Mouse (Mus musculus): Measurements from ENCODE around the gene Hs6st3. TPM values are rescaled to one million over a fixed set of nuclear protein-coding genes. Genes with fewer than 3 reads are reported as not detected.

Gene Hs6st3
- polyA plus RNA-seq, 1 experiment from 2014 or later, result not detected

DNA sequence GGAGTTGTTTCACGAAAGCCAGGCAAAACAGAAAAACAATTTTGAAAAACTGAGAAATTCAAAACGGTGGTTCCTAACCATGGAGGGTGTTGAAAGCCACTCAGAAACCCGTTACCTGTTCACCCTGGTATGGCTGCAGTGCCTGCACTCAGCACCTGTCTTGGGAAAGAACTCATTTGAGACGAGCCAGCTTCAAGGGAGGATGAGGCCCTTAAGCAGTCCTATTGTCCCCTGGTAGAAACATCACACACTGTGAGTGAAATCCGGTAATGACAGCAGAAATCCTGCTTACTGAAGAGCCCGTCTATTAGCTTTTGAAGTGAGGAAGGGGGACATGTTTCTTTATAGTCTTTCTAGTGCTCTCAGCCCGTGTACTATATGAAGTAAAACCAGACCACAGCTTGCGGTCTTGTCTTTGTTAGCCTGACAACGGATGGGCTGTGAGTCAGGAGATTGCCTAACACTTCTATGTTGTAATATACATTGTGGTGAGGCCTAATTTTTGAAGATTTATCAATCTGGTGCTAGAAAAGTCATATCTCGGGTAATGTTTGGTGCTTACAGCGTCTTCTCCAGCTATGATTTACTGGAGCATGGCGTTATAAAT is 641.9 kb downstream of the Hs6st3 start:
- DNase-seq (ENCODE audit: low spot score), result no peak

DNA sequence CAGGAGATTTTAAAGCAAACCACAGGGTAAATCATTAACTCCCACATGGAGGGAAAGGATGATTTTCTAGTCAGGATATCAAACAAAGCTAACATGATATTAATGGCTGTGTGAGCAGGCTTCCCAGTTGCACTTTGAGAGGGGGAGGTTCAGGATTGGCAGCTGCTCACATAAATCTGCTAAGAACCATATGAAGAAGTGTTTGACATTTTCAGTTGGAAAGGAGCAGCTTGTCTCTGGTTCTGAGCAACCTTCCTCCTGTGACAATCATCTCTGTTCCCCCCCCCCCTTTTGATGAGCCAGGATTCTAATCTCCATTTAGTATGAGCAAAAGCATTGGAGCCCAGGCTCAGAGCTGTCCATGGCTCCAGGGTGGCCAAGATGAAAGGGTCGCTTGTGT is 643.0 kb downstream of the Hs6st3 start:
- no peak for DNase-seq (ENCODE audit: low spot score)

DNA sequence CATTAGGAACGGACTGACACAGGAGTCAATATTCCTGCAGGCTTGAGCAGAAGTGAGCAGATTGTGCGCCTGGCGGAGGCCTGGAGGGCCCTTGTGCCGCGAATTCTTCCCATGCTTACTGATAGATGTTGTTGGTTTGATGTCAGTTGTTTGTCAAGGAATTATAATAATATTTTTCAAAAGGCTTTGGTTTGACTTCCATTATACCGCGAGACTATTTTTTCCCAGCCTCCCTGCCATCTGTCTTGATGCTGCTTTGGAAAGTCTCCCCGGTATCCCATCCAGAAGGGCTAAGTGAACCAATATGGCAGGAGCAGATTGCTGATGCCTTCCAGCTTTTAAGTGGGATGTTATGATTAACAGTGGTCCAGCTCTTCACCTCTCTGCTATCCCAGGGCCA is 651.3 kb downstream of the Hs6st3 start:
- no peak for DNase-seq (ENCODE audit: low spot score)

DNA sequence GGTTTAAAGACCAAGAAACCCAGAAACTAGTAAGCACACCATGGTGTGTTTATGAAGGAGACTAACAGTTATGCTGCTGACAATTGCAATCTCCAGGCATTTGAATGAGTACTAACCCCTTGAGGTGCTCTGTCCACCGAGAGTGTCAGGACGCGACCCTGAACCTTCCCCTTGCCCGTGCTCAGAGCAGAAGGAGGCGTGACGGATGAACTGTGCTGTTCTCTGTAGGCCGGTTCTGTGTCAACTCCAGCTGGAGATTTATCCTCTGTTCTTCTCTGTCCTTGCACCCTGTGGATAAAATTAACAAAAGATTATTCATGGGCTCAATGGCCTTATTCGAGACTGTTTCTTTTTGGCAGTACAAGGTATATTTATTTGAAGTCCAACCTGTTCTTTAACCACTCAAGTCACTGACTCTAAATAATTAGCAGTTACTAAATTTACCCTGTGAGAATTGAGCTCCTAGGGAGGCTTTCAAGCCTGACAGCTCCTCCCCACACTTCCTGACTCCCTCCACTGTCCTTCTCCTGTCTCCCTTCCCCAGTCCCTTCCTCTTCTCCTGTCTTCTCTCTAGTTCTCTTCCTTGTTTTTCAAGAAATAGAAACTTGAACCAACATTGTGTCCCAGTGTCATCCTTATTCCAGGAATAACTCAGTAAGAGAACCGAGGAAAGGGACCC is 659.2 kb downstream of the Hs6st3 start:
- no peak for DNase-seq (ENCODE audit: low spot score)

DNA sequence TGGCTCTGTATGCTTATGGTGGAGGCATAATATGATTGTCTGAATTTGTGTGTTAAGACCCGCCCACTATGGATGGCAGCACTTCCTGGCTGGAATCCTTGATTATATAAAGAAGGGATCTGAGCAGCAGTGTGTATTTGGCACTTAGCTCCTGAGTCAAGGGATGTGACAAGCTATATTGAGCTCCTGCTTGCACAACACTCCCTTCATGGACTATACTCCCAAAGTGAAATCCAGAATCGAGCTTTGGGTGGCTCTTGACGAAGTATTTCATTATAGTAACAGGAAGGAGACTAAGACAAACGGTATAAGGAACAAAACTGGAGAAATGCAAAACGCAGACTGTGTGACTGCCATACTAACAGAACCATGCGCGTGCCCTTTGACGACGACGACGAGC is 660.4 kb downstream of the Hs6st3 start:
- no peak for DNase-seq (ENCODE audit: low spot score)

DNA sequence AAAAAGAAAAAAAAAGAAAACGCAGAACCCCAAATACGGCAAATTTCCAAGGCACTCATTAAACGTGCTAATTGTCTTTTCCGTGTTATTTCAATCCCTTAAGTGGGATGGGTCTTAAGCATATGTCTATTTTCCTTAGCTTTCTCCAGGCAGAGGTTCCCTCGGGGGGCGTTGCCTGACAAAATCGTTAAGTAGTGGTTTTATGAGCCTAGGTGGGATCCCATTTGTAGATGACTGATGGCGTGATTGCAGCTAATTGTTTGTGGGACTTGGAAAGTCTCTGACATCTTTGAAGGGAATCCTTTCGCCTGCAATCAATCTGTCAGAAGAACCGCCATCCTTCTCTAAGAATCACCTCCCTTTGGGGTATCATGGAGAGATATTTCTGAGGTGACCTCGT is 662.7 kb downstream of the Hs6st3 start:
- DNase-seq (ENCODE audit: low spot score), result no peak

DNA sequence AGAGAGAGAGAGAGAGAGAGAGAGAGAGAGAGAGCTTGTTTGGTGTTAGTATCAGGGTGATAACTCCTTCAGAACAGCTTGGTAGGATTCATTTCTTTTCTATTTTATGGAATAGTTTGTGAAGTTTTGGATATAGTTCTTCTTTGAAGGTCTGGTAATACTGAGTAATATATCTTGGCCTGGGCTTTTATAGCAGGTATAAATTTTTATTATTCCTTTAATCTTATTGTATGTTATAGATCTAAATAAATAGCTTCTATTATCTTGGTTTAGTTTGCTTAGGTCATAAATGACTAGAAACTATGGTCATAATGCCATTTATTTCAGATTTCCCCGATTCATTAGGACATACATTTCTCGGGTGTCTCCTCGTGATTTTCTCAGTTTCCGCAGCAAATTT is 675.8 kb downstream of the Hs6st3 start:
- DNase-seq (ENCODE audit: low spot score), result no peak

DNA sequence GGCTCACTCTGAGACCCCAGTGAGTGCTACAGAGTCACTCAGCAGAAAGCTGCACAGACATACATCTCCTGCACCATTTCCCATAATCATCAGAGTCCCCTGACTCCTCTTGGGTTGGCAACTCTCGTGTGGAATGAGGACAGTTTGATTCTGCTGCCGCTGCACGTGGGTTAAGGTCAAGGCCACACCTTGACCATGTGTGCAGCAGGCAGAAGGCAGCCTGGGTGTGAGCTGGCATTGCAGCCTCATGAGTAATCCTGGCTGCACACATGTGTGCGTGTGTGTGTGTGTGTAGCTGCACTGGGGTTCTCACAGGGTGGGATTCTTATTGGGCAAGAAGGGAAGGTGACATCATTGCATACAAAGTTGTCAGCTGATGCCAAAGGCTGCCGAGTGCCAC is 677.5 kb downstream of the Hs6st3 start:
- DNase-seq (ENCODE audit: low spot score), result no peak

DNA sequence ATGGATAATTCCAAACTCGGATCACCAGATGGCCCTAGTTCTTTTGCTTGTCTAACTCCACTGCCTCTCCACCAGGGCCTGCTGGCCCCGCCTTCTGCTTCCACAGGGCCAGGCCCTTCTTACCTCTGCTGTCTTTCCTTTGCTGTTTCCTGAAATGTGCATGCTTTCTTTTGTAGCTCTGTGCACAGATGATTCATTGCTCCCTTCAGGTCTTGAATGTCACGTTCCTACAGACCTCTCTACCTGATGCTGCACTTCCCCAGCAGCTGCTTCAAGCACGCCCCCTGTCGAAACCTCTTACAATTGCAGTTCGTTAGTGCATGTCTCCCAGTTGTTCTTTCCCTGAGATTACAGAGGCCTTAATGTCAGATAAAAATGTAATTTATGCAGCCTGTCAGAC is 682.4 kb downstream of the Hs6st3 start:
- no peak for DNase-seq (ENCODE audit: low spot score)

DNA sequence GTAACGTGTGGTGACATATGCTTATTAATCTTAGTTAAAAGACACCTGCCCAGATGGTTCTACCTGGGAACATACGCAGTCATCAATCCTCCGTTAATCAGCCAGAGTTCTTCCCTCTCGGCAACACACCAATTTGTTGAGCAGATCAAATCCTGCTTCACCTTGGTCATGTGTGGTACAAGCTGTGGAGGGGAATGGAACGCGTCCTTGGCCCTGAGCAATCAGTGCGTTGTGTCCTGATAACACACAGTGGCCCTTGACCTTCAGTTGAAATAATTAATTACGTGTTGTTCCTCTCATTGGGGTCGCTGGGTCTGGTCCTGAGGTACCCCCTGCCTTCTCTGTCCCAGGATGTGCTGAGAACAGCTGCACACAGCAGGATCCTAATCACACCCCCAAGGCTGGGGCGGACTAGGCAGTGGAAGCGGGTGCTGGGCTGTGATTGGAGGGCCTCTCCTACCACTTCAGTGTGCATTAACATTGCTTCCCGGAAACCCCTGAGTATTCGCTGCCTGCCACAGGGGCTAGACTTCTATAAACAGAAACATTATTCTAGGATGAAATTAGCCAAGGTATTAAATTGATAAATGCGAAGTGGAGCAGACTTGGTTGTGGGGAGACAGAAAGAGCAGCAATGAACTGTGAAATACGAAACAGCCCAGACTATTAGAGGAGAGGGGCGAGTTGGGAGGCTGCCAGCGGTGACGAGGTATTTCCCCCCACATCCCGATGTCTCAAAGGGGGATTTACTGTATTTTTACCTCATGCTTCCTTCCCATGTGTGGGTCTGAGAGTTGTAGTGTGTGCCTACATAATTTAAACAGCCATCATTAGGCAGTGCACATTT is 693.2 kb downstream of the Hs6st3 start:
- no peak for DNase-seq (ENCODE audit: low spot score)

DNA sequence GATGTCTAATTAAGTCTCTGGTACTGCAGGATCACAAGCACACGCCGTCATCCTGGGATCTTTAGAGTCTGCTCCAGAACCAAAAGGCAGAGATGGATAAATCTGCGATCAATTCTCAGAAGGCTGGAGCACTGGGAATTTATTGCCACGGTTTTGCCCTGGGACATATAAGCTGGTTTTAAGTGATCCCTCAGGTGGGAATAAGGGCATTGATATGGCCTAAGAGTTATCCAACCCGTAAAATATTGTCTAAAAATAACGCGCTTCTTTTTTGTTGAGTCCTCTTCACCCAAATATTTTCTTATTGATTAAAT is 693.8 kb downstream of the Hs6st3 start:
- no peak for DNase-seq (ENCODE audit: low spot score)

DNA sequence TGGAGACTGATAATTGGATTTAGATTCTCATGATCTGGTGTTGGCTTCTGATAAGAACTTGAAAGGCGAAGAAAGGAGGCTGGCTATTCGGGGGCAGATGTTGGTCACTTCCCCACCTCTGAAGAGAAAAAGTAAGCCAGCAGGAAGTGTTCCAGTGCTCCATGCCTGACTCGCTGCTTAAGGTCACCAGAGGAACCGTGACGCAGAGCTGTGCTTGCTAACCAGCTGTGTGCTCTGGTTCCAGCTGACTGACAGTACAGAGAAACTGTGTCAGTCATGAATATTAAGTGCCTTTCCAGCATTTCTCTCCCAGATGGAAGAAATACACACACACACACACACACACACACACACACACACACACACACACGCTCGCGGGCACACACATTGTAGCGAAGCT is 694.8 kb downstream of the Hs6st3 start:
- no peak for DNase-seq (ENCODE audit: low spot score)

DNA sequence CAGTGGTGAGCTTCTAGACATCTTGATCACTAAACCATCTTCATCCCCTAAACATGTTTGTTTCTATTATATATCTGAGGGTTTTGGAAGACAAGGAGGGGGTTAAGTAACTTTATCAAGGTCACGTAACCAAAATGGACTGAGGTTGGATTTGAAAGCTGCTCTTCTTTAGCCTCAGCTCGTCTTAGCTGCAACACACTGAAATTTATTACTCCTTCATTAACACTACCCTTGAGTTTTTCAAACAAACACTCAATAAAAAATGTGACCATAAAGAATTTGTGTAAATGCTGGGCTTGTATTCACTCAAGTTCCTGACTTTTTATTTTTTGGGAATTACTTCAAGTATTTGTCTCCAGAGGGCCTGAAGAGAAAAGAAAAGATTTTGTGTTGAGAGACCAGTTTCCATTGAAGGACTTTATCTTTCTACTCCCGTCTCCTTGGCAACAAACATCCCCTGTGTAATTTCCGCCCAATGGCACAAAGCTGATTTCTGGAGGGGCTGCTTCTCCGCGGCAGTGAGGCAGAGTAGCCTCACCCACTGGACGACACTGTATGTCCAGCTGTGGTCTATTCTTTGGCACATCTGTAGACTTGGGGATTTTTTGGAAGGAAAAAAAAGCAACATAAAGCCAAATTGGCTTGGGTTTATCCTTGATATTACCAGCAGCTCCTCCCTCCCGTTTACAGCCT is 696.0 kb downstream of the Hs6st3 start:
- DNase-seq (ENCODE audit: low spot score), result no peak

DNA sequence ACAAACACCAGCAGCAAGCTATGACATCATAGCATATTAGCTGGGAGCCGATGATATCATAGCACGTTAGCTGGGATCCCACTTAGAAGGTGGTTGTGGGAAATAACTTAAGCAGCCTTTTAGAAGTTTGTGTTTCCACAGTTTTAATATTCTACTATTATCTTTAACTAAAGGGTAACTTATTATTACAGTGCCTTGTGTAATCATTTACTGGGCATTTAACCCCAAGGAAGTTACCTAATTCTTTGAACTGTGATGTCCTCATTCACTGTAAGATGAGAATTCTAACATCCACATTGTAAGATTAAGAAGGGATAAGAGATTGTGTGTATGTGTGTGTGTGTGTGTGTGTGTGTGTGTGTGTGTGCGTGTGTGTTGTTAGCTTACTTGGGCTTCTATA is 697.9 kb downstream of the Hs6st3 start:
- DNase-seq (ENCODE audit: low spot score), result no peak

DNA sequence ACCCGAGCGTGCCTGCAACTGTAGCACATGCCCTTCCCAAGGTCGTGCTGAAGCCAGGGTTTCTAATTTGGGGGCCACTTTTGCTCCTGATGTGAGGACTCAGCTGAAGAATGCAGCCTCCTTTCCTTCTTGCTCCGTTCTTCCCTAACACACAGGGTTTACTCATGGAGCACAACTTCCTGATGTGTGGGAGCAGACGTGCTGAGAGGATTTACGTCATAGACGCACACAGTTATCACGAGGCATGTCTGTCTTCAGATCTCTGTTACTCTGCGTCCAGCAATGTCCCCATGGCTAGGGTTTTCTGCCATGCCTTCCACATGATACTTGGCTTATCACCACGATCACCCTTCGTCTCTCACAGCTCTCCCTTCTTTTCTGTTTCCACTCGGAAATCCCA is 709.4 kb downstream of the Hs6st3 start:
- no peak for DNase-seq (ENCODE audit: low spot score)

DNA sequence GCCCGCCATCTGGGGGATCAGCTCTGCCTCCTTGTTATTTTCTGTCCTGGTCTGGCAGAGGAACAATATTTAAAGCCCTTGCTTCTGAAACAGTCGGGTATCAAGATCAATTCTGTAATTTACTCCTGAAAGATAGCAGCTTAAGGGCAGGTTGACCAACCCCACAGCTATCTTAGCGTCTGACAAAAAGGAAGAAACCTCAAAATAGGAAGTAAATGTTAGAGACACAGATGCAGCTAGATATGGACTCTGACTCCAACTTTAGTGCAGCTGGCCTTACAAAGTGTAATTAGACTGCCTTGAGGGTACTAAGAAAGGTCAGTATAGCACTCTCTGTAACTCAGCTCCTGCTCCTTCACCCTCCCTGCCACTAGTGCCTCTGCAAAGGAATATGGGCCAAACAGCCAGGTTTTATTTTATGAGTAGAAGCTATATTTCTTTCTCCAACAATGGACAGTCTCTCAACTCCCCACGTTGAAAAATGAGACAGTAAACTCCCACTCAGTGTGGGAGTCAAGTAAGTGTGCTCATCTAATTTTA is 710.7 kb downstream of the Hs6st3 start:
- no peak for DNase-seq (ENCODE audit: low spot score)

DNA sequence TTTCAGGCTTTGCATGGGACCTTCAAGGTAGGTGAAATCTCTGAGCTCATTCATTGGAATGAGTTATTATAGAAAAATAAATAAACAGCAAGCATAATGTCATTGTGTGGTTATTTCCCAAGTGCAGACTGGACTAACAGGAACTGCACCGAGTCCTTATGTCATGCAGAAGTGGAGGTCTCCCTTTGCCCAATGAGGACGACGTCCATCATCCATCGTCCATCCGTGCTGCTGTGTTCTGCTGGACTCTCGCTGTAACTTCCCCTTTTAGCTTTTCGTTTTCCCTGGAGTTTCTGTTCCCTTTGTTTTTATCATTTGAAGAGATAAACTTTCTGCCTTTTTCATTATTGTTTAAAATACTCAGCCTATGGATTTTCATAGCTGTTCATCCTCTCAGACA is 711.2 kb downstream of the Hs6st3 start:
- no peak for DNase-seq (ENCODE audit: low spot score)

DNA sequence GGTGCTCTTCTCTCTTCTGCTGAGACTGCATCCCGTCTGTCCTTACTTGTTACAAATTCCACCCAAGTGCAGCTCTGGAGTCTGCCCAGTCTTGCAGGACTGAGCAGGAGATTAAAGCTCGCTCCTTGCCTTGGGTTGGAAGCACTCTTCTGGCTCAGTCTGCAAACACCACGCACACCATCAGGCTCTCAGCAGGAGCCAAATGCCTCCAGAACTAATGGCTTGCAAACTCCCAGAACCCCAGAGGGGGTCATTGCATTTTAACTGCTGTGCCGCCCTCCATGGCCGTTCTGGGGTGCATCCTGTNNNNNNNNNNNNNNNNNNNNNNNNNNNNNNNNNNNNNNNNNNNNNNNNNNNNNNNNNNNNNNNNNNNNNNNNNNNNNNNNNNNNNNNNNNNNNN is 714.0 kb downstream of the Hs6st3 start:
- DNase-seq (ENCODE audit: low spot score), result no peak

DNA sequence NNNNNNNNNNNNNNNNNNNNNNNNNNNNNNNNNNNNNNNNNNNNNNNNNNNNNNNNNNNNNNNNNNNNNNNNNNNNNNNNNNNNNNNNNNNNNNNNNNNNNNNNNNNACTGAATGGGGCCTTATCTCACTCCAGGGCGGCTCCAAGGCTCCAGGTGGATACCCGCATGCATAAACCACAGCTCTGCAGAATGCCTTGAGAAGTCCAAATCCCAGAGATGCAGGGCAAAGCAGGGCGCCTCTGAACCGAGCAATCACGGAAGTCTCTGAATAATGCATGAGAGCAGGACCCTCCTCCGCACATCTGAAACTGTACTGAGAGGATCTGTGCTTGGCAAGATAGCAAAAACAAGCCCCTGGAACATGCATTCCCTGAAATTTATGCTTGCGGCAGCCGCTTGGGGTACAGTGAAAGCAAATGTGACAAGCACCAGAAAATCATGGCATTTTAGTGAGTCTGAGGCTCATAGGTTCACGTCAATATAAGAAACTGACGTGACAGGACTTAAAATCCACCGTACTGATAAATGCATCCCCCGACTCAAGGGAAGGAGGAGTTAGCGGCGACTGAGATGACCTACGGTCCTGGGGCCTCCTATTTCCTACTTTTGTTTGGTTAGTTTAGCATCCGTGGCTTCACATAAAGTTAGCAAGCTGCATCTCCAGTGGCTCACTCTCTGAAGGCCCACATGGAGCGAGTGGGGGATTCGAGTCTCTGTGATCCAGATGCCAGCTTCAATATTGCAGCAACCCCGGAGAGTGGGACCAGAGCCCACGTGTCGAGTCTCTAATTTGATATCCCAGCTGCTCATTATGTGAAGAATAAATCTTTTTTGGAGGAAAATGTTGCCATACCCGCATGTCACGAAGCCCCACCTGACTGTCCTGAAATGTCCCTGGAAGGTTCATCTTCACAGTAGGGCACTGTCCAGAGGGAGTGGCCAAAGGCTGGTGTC is 719.5 kb downstream of the Hs6st3 start:
- DNase-seq (ENCODE audit: low spot score), result no peak

DNA sequence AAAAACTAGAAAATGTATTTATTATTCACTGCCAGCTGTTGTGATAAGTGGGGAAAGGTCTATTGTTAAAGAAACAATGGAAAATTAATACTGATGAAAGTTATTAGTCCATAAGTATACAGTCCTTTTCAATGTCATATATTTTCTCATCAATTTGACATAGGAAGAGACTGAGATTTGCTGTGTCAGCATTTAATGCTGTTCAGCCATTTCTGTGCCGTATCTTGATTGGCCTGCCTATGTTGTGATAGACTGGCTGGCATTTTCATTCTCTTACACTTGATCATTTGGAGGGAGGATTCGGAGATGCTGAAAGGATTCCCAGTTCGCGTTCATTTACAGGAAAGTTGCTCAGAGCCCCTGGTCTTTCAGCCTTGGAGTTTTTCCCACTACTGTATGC is 735.5 kb downstream of the Hs6st3 start:
- DNase-seq (ENCODE audit: low spot score), result no peak

DNA sequence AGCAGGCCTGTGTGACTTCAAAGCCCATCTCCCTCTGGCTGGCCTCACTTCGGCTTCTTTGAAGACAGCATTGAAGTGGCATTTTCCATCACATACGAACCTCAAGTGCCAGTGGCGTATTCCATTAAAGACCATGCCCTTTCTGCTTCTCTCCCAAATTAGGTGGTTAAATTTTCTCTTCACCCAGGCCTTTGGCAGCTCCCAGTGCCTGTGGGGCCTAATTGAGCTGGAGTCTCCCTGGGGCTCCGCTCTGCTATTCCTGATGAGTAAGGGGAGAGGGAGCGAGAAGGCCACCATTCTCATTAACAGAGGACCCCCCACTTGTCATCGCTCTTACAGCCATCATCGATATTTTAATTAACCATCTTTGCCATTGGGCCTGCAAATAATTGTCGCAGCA is 754.8 kb downstream of the Hs6st3 start:
- DNase-seq (ENCODE audit: low spot score), result no peak

Measured in thymus, postnatal 0 days (tissue).